Mouse (Mus musculus) midbrain, embryonic 13.5 days (tissue): ENCODE results near the gene Chst5. TPM values are rescaled to one million over a fixed set of nuclear protein-coding genes. Genes with fewer than 3 reads are reported as not detected.

ENCODE experiments used
- ATAC-seq: fragments of 200-750 bp; cut with Nextera tagmentation; 2 replicates; pipeline ENCODE4 v1.8.0; 2017; ENCODE audit warnings: mild to moderate bottlenecking, moderate TSS enrichment, moderate library complexity
- H3K27ac ChIP-seq: fragments of 300-500 bp; sonication (generic); 2 replicates; pipeline ENCODE4 v1.5.1; 2015; ENCODE audit warnings: inconsistent platforms, mild to moderate bottlenecking, moderate library complexity
- H3K27me3 ChIP-seq: fragments of 300-500 bp; sonication (generic); 2 replicates; pipeline ENCODE4 v1.6.1; 2015; ENCODE audit warnings: mild to moderate bottlenecking, inconsistent platforms
- H3K36me3 ChIP-seq: fragments of 300-500 bp; sonication (generic); 2 replicates; pipeline ENCODE4 v1.6.1; 2015; ENCODE audit warnings: mild to moderate bottlenecking, inconsistent platforms
- H3K4me1 ChIP-seq: fragments of 300-500 bp; sonication (generic); replicated peaks from 2 replicates; pipeline ENCODE4 v1.6.1; 2015; ENCODE audit warnings: inconsistent platforms
- H3K4me2 ChIP-seq: fragments of 300-500 bp; sonication (generic); replicated peaks from 2 replicates; pipeline ENCODE4 v1.6.1; 2015; ENCODE audit warnings: moderate library complexity, mild to moderate bottlenecking, inconsistent platforms
- H3K4me3 ChIP-seq: fragments of 300-500 bp; sonication (generic); replicated peaks from 2 replicates; pipeline ENCODE4 v1.5.1; 2015; ENCODE audit warnings: mild to moderate bottlenecking, inconsistent platforms
- H3K9ac ChIP-seq: fragments of 300-500 bp; sonication (generic); replicated peaks from 2 replicates; pipeline ENCODE4 v1.6.1; 2015; ENCODE audit warnings: mild to moderate bottlenecking, inconsistent platforms
- H3K9me3 ChIP-seq: fragments of 300-500 bp; sonication (generic); 2 replicates; pipeline ENCODE4 v1.6.1; 2016; ENCODE audit warnings: mild to moderate bottlenecking, inconsistent platforms
- WGBS: fragments of 180-500 bp; shearing (Covaris S2); methylation state at CpG from one replicate; pipeline ENCODE4 v1.1.7; 2015; 5-methylcytosine and 5-hydroxymethylcytosine counted together
- polyA plus RNA-seq: library from polyadenylated mRNA; unstranded; fragments of >200 nt; fragmentation: Nextera tagmentation; extraction: Ambion mirVana; gene quantifications from 2 replicates; pipeline ENCODE4 v1.2.1, GENCODE M21; 2015

Gene Chst5
- polyA plus RNA-seq, result 3.1 and 4.2 TPM in 2 replicates

- H3K4me3 ChIP-seq, result peak within 1 kb of the TSS; percentile 48
- no peaks in the 10 kb centered on the region for H3K27me3 ChIP-seq
- H3K36me3 ChIP-seq, result 0 out of 2 replicates have a peak, but pooled peaks cover 6% of the 10 kb centered on the region
- H3K27ac ChIP-seq, result no peak within 1 kb of the TSS
- peaks cover 15% of the 10 kb centered on the region for H3K4me1 ChIP-seq
- peak; percentile 64 for ATAC-seq
- no peaks in the 10 kb centered on the region for H3K9me3 ChIP-seq
- H3K4me2 ChIP-seq, result peak within 1 kb of the TSS; percentile 68
- WGBS, result 6% methylated on average over 47 of the region's 47 CpGs
- peak within 1 kb of the TSS; percentile 67 for H3K9ac ChIP-seq
Measured at GRCm38 (mm10) chr8:111909621-111910450, at the start of gene Chst5. Chst5 (minus strand) TSS chr8:111910447.

DNA sequence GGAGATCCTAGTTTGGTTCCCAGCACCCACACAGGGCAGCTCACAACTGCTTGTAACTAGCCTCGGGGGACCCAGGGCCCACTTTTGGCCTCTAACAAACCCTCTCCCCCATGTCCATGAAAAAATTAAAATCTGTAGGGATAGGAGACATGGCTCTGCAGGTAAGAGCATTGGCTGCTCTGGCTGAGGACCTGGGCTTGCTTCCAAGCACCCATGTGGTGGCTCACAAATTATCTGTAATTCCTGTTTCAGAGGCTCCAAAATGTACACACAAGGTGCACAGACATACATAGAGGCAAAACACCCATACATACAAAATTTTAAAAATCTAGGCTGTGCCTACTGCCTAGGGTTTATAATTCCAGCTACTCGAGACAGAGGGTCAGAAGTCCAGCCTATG is 47.0 kb upstream of the Chst5 start:
- no peak for ATAC-seq
- no peaks in the 10 kb centered on the region for H3K4me1 ChIP-seq
- H3K9me3 ChIP-seq, result no peaks in the 10 kb centered on the region
- no peaks in the 10 kb centered on the region for H3K27me3 ChIP-seq
- no peak overlapping the region for H3K9ac ChIP-seq
- H3K36me3 ChIP-seq, result peaks cover 58% of the 10 kb centered on the region
- no peak overlapping the region for H3K27ac ChIP-seq
- H3K4me2 ChIP-seq, result no peak overlapping the region
- H3K4me3 ChIP-seq, result no peak overlapping the region
- WGBS, result 90% methylated on average over 2 of the region's 2 CpGs

DNA sequence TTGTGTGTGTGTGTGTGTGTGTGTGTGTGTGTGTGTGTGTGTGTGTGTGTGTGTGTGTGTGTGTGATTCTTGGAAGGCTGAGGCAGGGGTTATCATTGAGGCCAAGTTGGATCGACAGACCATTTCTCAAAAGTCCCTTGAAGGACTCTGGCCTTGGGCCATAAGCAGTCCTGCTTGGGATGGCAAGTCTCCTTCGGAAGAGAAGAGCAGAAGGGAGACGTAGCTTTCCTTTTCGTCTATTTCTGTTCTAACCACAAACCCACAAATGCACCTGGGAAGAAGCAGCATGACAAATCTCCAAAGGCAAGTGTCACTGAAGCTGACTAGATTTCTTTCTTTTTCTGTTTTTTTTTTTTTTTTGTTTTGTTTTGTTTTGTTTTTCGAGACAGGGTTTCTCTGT is 45.6 kb upstream of the Chst5 start:
- peaks cover 70% of the 10 kb centered on the region for H3K36me3 ChIP-seq
- H3K27me3 ChIP-seq, result no peaks in the 10 kb centered on the region
- no peaks in the 10 kb centered on the region for H3K9me3 ChIP-seq
- ATAC-seq, result no peak
- H3K9ac ChIP-seq, result no peak overlapping the region
- no peak overlapping the region for H3K4me2 ChIP-seq
- H3K4me1 ChIP-seq, result no peaks in the 10 kb centered on the region
- no peak overlapping the region for H3K27ac ChIP-seq
- no peak overlapping the region for H3K4me3 ChIP-seq
- 93% methylated on average over 5 of the region's 5 CpGs for WGBS

- ATAC-seq, result no peak
- peaks cover 66% of the 10 kb centered on the region for H3K36me3 ChIP-seq
- no peak overlapping the region for H3K4me3 ChIP-seq
- no peak overlapping the region for H3K4me2 ChIP-seq
- WGBS, result 91% methylated on average over 4 of the region's 4 CpGs
- H3K27ac ChIP-seq, result no peak overlapping the region
- no peaks in the 10 kb centered on the region for H3K4me1 ChIP-seq
- no peaks in the 10 kb centered on the region for H3K27me3 ChIP-seq
- no peaks in the 10 kb centered on the region for H3K9me3 ChIP-seq
- no peak overlapping the region for H3K9ac ChIP-seq
Measured at GRCm38 (mm10) chr8:111954844-111955594, 44.8 kb upstream of the Chst5 start.

GRCm38 (mm10) chr8:111951936-111952335 is 41.7 kb upstream of the Chst5 start:
- H3K27ac ChIP-seq, result no peak overlapping the region
- H3K4me2 ChIP-seq, result no peak overlapping the region
- WGBS, result 96% methylated on average over 5 of the region's 5 CpGs
- H3K36me3 ChIP-seq, result peaks cover 81% of the 10 kb centered on the region
- H3K4me1 ChIP-seq, result no peaks in the 10 kb centered on the region
- H3K9ac ChIP-seq, result no peak overlapping the region
- no peak for ATAC-seq
- no peak overlapping the region for H3K4me3 ChIP-seq
- H3K27me3 ChIP-seq, result no peaks in the 10 kb centered on the region
- H3K9me3 ChIP-seq, result no peaks in the 10 kb centered on the region

- H3K9me3 ChIP-seq, result no peaks in the 10 kb centered on the region
- no peak for ATAC-seq
- H3K4me1 ChIP-seq, result no peaks in the 10 kb centered on the region
- no peak overlapping the region for H3K9ac ChIP-seq
- H3K4me3 ChIP-seq, result no peak overlapping the region
- H3K27ac ChIP-seq, result no peak overlapping the region
- 97% methylated on average over 7 of the region's 7 CpGs for WGBS
- H3K4me2 ChIP-seq, result no peak overlapping the region
- no peaks in the 10 kb centered on the region for H3K27me3 ChIP-seq
- peaks cover 81% of the 10 kb centered on the region for H3K36me3 ChIP-seq
Measured at GRCm38 (mm10) chr8:111951317-111951716, 41.1 kb upstream of the Chst5 start.

GRCm38 (mm10) chr8:111950846-111951245 is 40.6 kb upstream of the Chst5 start:
- H3K9me3 ChIP-seq, result no peaks in the 10 kb centered on the region
- ATAC-seq, result no peak
- H3K27ac ChIP-seq, result no peak overlapping the region
- WGBS, result 95% methylated on average over 3 of the region's 3 CpGs
- peaks cover 82% of the 10 kb centered on the region for H3K36me3 ChIP-seq
- H3K4me2 ChIP-seq, result no peak overlapping the region
- H3K27me3 ChIP-seq, result no peaks in the 10 kb centered on the region
- H3K4me3 ChIP-seq, result no peak overlapping the region
- H3K4me1 ChIP-seq, result no peaks in the 10 kb centered on the region
- no peak overlapping the region for H3K9ac ChIP-seq

DNA sequence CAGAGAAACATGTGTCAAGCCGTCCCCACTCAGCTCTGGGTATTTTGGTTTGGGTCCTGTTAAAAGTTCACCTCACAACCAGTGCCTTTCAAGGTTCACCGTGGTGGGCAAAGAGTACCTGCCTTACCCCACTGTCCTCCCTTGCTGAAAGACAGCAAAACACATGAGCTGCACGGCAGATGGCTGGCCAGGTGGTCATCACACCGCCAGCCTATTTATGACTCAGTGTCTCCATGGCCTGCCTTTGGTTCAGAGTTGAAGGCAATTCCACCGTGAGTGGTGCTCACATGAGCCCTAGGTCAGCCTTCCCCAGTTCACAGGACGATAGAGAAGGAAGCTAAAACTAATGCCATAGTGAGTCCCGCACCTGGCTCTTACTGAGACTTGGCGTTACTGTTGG is 37.7 kb upstream of the Chst5 start:
- H3K27me3 ChIP-seq, result no peaks in the 10 kb centered on the region
- H3K9ac ChIP-seq, result no peak overlapping the region
- H3K4me1 ChIP-seq, result no peaks in the 10 kb centered on the region
- peaks cover 82% of the 10 kb centered on the region for H3K36me3 ChIP-seq
- no peak for ATAC-seq
- no peak overlapping the region for H3K4me2 ChIP-seq
- H3K4me3 ChIP-seq, result no peak overlapping the region
- no peak overlapping the region for H3K27ac ChIP-seq
- no peaks in the 10 kb centered on the region for H3K9me3 ChIP-seq
- 95% methylated on average over 8 of the region's 8 CpGs for WGBS

GRCm38 (mm10) chr8:111947144-111947543 is 36.9 kb upstream of the Chst5 start:
- H3K27ac ChIP-seq, result no peak overlapping the region
- peaks cover 2% of the 10 kb centered on the region for H3K4me1 ChIP-seq
- no peaks in the 10 kb centered on the region for H3K27me3 ChIP-seq
- no peak overlapping the region for H3K4me2 ChIP-seq
- no peak overlapping the region for H3K9ac ChIP-seq
- no peaks in the 10 kb centered on the region for H3K9me3 ChIP-seq
- peaks cover 80% of the 10 kb centered on the region for H3K36me3 ChIP-seq
- WGBS, result 95% methylated on average over 2 of the region's 2 CpGs
- H3K4me3 ChIP-seq, result no peak overlapping the region
- ATAC-seq, result no peak

- no peaks in the 10 kb centered on the region for H3K9me3 ChIP-seq
- no peak overlapping the region for H3K9ac ChIP-seq
- no peaks in the 10 kb centered on the region for H3K27me3 ChIP-seq
- H3K4me1 ChIP-seq, result peaks cover 19% of the 10 kb centered on the region
- no peak overlapping the region for H3K27ac ChIP-seq
- H3K4me3 ChIP-seq, result no peak overlapping the region
- 92% methylated on average over 2 of the region's 2 CpGs for WGBS
- ATAC-seq, result no peak
- H3K4me2 ChIP-seq, result no peak overlapping the region
- H3K36me3 ChIP-seq, result peaks cover 53% of the 10 kb centered on the region
Measured at GRCm38 (mm10) chr8:111943544-111943943, 33.3 kb upstream of the Chst5 start.

- ATAC-seq, result peak; percentile 35
- Histone ChIP-seq H3K9ac (peak overlapping the region; percentile 95), H3K4me1 (peaks cover 19% of the 10 kb centered on the region), H3K4me2 (peak overlapping the region; percentile 100), H3K4me3 (peak overlapping the region; percentile 99), H3K9me3 (no peaks in the 10 kb centered on the region), H3K36me3 (peaks cover 30% of the 10 kb centered on the region), H3K27ac (peak overlapping the region; percentile 80; the same call in 1 of the 2 replicates), H3K27me3 (no peaks in the 10 kb centered on the region)
- WGBS, result under 1% methylated on average over 23 of the region's 23 CpGs
Measured at GRCm38 (mm10) chr8:111941101-111941454, 30.8 kb upstream of the Chst5 start.
